Mouse (Mus musculus) C2C12 (cell line): ENCODE data around the gene Daam1.

ENCODE experiments used
- CTCF ChIP-seq: IDR thresholded peaks from one replicate; pipeline ENCODE4 v1.5.1; 2011; ENCODE audit not compliant: control insufficient read depth, insufficient read depth, insufficient read length
- MAX ChIP-seq: IDR thresholded peaks from one replicate; pipeline ENCODE4 v1.6.1; 2011; ENCODE audit warnings: mild to moderate bottlenecking, control low read depth
- MYOD1 ChIP-seq: IDR thresholded peaks from one replicate; pipeline ENCODE4 v1.6.1; 2011; ENCODE audit warnings: low read depth; ENCODE audit not compliant: control insufficient read depth, insufficient read length

- no peak for TF ChIP-seq MYOD1
- no peak for TF ChIP-seq MAX
- no peak for TF ChIP-seq CTCF
Measured at GRCm38 (mm10) chr12:71924978-71925529, 94.2 kb downstream of the Daam1 start.
